Mouse (Mus musculus) lung, postnatal 0 days (tissue): Measurements from ENCODE around the gene Cldn13. TPM values are rescaled to one million over a fixed set of nuclear protein-coding genes. Genes with fewer than 3 reads are reported as not detected.

Experiments
- ATAC-seq: fragments of 200-750 bp; cut with Nextera tagmentation; 2 replicates; pipeline ENCODE4 v1.8.0; 2017; ENCODE audit warnings: moderate library complexity
- DNase-seq: peaks from one replicate; pipeline ENCODE4 v3.0.0-alpha.2; 2016; ENCODE audit warnings: low spot score
- H3K27ac ChIP-seq: fragments of 300-500 bp; sonication (generic); 2 replicates; pipeline ENCODE4 v1.5.1; 2014; ENCODE audit warnings: antibody characterized with exemption, mild to moderate bottlenecking, low read length, mixed read lengths
- H3K27me3 ChIP-seq: fragments of 300-500 bp; sonication (generic); replicated peaks from 2 replicates; pipeline ENCODE4 v1.6.1; 2014; ENCODE audit warnings: low read length, mixed read lengths; ENCODE audit not compliant: insufficient read depth
- H3K36me3 ChIP-seq: fragments of 300-500 bp; sonication (generic); 2 replicates; pipeline ENCODE4 v1.6.1; 2014; ENCODE audit warnings: low read length, mixed read lengths; ENCODE audit not compliant: insufficient read depth
- H3K4me1 ChIP-seq: fragments of 300-500 bp; sonication (generic); 2 replicates; pipeline ENCODE4 v1.6.1; 2014; ENCODE audit warnings: antibody characterized with exemption, low read depth, low read length, mixed read lengths; ENCODE audit not compliant: insufficient read depth
- H3K4me2 ChIP-seq: fragments of 300-500 bp; sonication (generic); replicated peaks from 2 replicates; pipeline ENCODE4 v1.6.1; 2014; ENCODE audit warnings: low read depth, mild to moderate bottlenecking, low read length, moderate library complexity, mixed read lengths
- H3K4me3 ChIP-seq: fragments of 300-500 bp; sonication (generic); 2 replicates; pipeline ENCODE4 v1.5.1; 2014; ENCODE audit warnings: low read depth, low read length
- H3K9ac ChIP-seq: fragments of 300-500 bp; sonication (generic); replicated peaks from 2 replicates; pipeline ENCODE4 v1.6.1; 2014; ENCODE audit warnings: low read depth, mild to moderate bottlenecking
- H3K9me3 ChIP-seq: fragments of 300-500 bp; sonication (generic); 2 replicates; pipeline ENCODE4 v1.6.1; 2016; ENCODE audit warnings: low read length, mixed read lengths
- CTCF ChIP-seq: IDR thresholded peaks from 2 replicates; pipeline ENCODE4 v1.5.1; 2016; ENCODE audit warnings: antibody characterized with exemption, mild to moderate bottlenecking
- EP300 ChIP-seq: IDR thresholded peaks from 2 replicates; pipeline ENCODE4 v1.6.1; 2016; ENCODE audit warnings: antibody characterized with exemption, mild to moderate bottlenecking, control low read depth
- WGBS: fragments of 180-500 bp; shearing (Covaris S2); extraction: QIAGEN DNeasy Blood & Tissue Kit; methylation state at CpG from one replicate; pipeline ENCODE4 v1.1.7; 2014; 5-methylcytosine and 5-hydroxymethylcytosine counted together
- polyA plus RNA-seq: library from polyadenylated mRNA; unstranded; fragments of >200 nt; fragmentation: Nextera tagmentation; extraction: Ambion mirVana; gene quantifications from 2 replicates; pipeline ENCODE4 v1.2.1, GENCODE M21; 2015

The Cldn13 gene
- polyA plus RNA-seq, 1 experiment from 2014 or later: 1.6 TPM

DNA sequence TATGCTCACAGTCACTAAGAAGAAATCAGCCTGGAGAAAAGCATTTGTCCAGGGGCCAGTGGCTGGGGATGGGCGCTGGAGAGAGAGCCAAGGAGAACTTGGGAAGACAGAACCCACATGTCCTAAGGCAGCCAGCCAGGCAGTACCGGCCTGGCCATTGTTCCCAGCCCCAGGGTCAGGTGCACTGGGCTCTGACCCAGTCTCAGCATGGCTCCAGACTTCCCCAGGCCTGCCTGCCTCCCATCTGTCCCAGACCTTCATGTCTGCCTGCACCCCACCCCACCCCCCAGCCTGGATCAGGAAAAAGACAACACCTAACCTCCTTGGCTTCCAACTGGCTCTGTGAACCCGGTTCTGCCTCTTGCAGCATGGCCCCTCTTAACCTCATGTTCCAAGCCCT is 32.2 kb downstream of the Cldn13 start:
- H3K27me3 ChIP-seq: no peaks in the 10 kb centered on the region
- WGBS: 40% methylated on average over 3 of the region's 3 CpGs
- peak; percentile 54 for DNase-seq

DNA sequence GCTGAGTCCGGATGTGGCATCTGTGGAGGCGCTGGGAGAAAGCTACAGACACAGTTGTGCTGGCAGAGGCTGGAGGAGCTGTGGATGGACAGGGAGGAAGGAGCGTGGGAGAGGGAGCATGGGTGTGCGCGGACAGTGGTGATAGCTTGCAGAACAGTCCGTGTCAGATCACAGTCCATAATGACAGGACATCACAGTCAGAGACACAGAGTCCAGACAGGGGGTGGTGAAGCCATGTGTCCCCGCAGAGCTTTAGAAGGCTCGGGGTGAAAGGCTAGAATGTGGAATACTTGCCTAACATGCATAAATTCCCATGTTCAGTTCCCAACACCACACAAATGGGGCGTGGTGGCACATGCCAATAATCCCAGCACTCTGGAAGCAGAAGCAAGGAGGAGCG is 38.5 kb downstream of the Cldn13 start:
- Histone ChIP-seq H3K27ac (peak overlapping the region; percentile 72), H3K4me2 (no peak overlapping the region)

More for the DNA sequence above, 32.2 kb downstream of the Cldn13 start:
- Histone ChIP-seq H3K4me1 (no peaks in the 10 kb centered on the region), H3K4me2 (no peak overlapping the region), H3K9ac (no peak overlapping the region), H3K4me3 (no peak overlapping the region), H3K27ac (peak overlapping the region; percentile 66), H3K36me3 (no peaks in the 10 kb centered on the region), H3K9me3 (no peaks in the 10 kb centered on the region)
- TF ChIP-seq EP300: no peak
- no peak for TF ChIP-seq CTCF
- ATAC-seq: peak; percentile 48

DNA sequence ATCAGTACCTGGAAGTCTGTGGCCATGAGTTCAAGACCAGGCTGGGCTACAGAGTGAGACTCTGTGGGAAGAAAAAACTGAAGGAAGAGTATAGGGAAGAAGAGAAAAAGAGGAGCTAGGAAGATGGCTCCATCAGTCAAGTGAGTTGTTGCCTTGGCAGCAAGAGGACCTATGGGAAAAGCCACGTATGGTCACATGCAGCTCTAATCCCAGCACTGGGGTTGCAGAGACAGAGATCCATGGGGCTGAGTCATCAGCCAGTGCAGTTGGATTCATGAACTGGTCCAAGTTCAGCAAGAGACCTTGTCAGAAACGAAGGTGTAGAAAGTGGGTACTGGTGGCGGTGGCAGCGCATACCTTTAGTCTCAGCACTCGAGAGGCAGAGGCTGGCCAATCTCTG is 40.1 kb downstream of the Cldn13 start:
- WGBS: 85% methylated on average over 5 of the region's 5 CpGs
- no peaks in the 10 kb centered on the region for H3K27me3 ChIP-seq
- H3K9ac ChIP-seq: no peak overlapping the region
- no peak for DNase-seq
- no peak overlapping the region for H3K4me2 ChIP-seq
- H3K36me3 ChIP-seq: no peaks in the 10 kb centered on the region
- H3K4me1 ChIP-seq: no peaks in the 10 kb centered on the region
- H3K4me3 ChIP-seq: no peak overlapping the region
- H3K9me3 ChIP-seq: no peaks in the 10 kb centered on the region
- TF ChIP-seq EP300 (no peak), CTCF (no peak)
- H3K27ac ChIP-seq: peak overlapping the region; percentile 61; the same call in 1 of the 2 replicates
- no peak for ATAC-seq

More for the DNA sequence above, 38.5 kb downstream of the Cldn13 start:
- H3K4me3 ChIP-seq: no peak overlapping the region
- TF ChIP-seq CTCF (no peak), EP300 (peak; percentile 93)
- H3K9me3 ChIP-seq: no peaks in the 10 kb centered on the region
- ATAC-seq (peak; percentile 77), DNase-seq (peak; percentile 92)
- no peaks in the 10 kb centered on the region for H3K4me1 ChIP-seq
- no peak overlapping the region for H3K9ac ChIP-seq
- H3K36me3 ChIP-seq: no peaks in the 10 kb centered on the region
- H3K27me3 ChIP-seq: no peaks in the 10 kb centered on the region
- 43% methylated on average over 10 of the region's 10 CpGs for WGBS

DNA sequence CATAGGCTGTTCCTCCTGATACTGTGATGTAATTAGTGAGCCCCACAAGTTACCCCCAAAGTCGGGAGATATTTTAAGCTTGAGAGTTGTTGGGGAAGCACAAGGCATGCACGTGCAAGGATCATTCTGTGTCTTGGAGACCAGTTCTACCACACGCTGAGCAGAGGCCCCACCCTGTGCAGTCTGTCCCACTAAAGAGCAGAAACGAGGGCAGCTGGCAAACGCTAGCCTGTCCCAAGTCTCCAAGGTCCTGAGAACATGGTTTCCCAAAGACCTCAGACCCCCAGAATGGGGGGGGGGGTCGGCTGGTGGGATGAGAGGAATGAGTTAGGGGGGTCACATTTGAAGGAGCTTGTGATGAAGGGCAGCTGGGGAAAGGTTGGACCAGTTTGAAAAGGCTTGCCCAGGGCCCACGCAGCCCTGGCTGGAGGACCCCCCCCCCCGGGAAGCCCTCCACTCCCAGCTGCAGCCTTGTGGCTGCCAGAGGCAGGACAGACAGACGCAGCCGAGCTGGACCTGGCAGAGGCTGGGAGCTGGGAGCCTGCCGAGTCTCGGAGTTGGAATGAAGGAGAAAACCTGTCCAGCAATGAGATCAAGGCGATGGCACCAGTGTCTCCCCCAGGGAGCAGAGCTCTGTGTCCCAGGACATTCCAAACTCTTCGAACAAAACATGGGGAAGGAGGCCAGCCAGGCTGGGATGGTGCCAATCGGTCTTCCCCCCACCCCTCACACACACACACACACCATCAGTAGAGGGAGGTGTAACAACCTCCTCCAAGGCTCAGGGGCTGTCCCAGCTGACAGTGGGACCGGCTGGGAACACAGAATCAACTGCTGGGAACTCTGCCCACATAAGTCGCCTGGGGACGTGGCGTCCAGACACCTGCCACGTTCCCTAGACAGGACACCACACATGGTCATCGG is 41.1 kb downstream of the Cldn13 start:
- no peaks in the 10 kb centered on the region for H3K36me3 ChIP-seq
- DNase-seq (peak; percentile 92), ATAC-seq (peak; percentile 75)
- no peak overlapping the region for H3K4me3 ChIP-seq
- no peaks in the 10 kb centered on the region for H3K4me1 ChIP-seq
- H3K27me3 ChIP-seq: no peaks in the 10 kb centered on the region
- no peak overlapping the region for H3K9ac ChIP-seq
- WGBS: 43% methylated on average over 21 of the region's 21 CpGs
- peak; percentile 74 for TF ChIP-seq EP300
- no peak; the same call in 1 of the 2 replicates for TF ChIP-seq CTCF
- H3K4me2 ChIP-seq: no peak overlapping the region
- H3K9me3 ChIP-seq: no peaks in the 10 kb centered on the region
- peak overlapping the region; percentile 68 for H3K27ac ChIP-seq

DNA sequence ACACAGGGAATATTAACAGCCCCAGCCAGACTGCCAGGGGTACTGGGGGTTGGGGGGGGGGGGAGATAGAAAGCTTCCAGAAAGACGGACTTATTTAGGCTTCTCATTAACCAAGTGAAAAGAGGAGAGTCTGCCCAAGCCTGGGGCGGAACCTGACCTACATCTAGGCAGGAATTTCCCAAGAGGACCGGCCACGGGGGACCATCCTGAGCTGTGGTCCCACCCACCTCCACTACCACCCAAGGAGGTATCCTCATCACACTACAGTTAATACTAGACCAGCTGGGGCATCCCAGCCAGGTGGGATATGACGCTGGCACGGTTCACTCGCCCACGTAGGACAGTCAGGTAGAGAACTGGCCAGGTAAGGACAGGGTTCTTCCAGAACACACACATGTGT is 42.3 kb downstream of the Cldn13 start:
- Histone ChIP-seq H3K4me3 (no peak overlapping the region), H3K36me3 (no peaks in the 10 kb centered on the region), H3K4me2 (no peak overlapping the region), H3K9ac (no peak overlapping the region), H3K4me1 (no peaks in the 10 kb centered on the region), H3K27me3 (no peaks in the 10 kb centered on the region), H3K9me3 (no peaks in the 10 kb centered on the region), H3K27ac (peak overlapping the region; percentile 68)
- no peak for DNase-seq
- no peak for ATAC-seq
- 78% methylated on average over 8 of the region's 8 CpGs for WGBS
- no peak for TF ChIP-seq EP300
- no peak for TF ChIP-seq CTCF

DNA sequence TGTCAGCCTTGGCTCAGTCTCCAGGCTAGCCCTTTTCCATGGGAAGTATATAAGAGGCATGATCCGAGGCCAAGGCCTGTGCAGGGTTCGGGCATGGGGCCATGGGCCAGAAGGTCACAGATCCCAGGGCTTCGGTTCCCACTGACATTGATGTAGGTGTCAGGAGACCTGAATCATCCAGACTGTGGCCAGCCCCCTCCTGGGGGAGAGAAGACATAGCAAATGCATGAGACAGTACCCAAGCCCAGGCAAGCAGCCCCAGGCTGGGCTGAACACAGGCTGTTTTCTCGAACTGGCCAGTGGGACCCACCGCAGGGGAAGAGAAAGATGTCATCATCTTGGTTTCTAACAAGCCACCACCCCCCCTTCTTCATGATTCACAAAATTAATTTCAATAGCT is 42.7 kb downstream of the Cldn13 start:
- Histone ChIP-seq H3K9me3 (no peaks in the 10 kb centered on the region), H3K9ac (no peak overlapping the region), H3K27ac (peak overlapping the region; percentile 68), H3K4me3 (no peak overlapping the region), H3K4me2 (no peak overlapping the region), H3K36me3 (no peaks in the 10 kb centered on the region), H3K4me1 (no peaks in the 10 kb centered on the region), H3K27me3 (no peaks in the 10 kb centered on the region)
- 43% methylated on average over 5 of the region's 5 CpGs for WGBS
- TF ChIP-seq EP300 (no peak), CTCF (peak; percentile 33)
- peak; percentile 73 for DNase-seq
- ATAC-seq: peak; percentile 7; the same call in 1 of the 2 replicates
